Mouse (Mus musculus) heart, embryonic 12.5 days (tissue): ENCODE data around the gene Ubn1. TPM values are rescaled to one million over a fixed set of nuclear protein-coding genes. Genes with fewer than 3 reads are reported as not detected.

Experiments used
- ATAC-seq: fragments of 200-750 bp; cut with Nextera tagmentation; 2 replicates; pipeline ENCODE4 v1.8.0; 2017; ENCODE audit warnings: moderate TSS enrichment, moderate library complexity; ENCODE audit not compliant: insufficient number of reproducible peaks, low FRiP score
- H3K27ac ChIP-seq: fragments of 300-500 bp; sonication (generic); 2 replicates; pipeline ENCODE4 v1.5.1; 2016; ENCODE audit warnings: mild to moderate bottlenecking, moderate library complexity; ENCODE audit not compliant: poor library complexity, severe bottlenecking
- H3K27me3 ChIP-seq: fragments of 300-500 bp; sonication (generic); replicated peaks from 2 replicates; pipeline ENCODE4 v1.6.1; 2016; ENCODE audit warnings: mild to moderate bottlenecking, moderate library complexity
- H3K36me3 ChIP-seq: fragments of 300-500 bp; sonication (generic); 2 replicates; pipeline ENCODE4 v1.6.1; 2016; ENCODE audit warnings: mild to moderate bottlenecking, moderate library complexity
- H3K4me1 ChIP-seq: fragments of 300-500 bp; sonication (generic); replicated peaks from 2 replicates; pipeline ENCODE4 v1.6.1; 2016; ENCODE audit warnings: mild to moderate bottlenecking
- H3K4me2 ChIP-seq: fragments of 300-500 bp; sonication (generic); 2 replicates; pipeline ENCODE4 v1.6.1; 2016; ENCODE audit warnings: mild to moderate bottlenecking, moderate library complexity
- H3K4me3 ChIP-seq: fragments of 300-500 bp; sonication (generic); 2 replicates; pipeline ENCODE4 v1.5.1; 2016; ENCODE audit warnings: mild to moderate bottlenecking
- H3K9ac ChIP-seq: fragments of 300-500 bp; sonication (generic); 2 replicates; pipeline ENCODE4 v1.6.1; 2016; ENCODE audit warnings: mild to moderate bottlenecking, moderate library complexity
- H3K9me3 ChIP-seq: fragments of 300-500 bp; sonication (generic); replicated peaks from 2 replicates; pipeline ENCODE4 v1.6.1; 2016; ENCODE audit warnings: mild to moderate bottlenecking, moderate library complexity
- WGBS: fragments of 180-500 bp; shearing (Covaris S2); methylation state at CpG from one replicate; pipeline ENCODE4 v1.1.7; 2016; 5-methylcytosine and 5-hydroxymethylcytosine counted together
- polyA plus RNA-seq: library from polyadenylated mRNA; unstranded; fragments of >200 nt; fragmentation: Nextera tagmentation; extraction: Ambion mirVana; gene quantifications from 2 replicates; pipeline ENCODE4 v1.2.1, GENCODE M21; 2016

Ubn1 gene
- polyA plus RNA-seq, 1 experiment from 2014 or later, result 16.3 TPM

GRCm38 (mm10) chr16:5024021-5024420 is 25.8 kb upstream of the Ubn1 start:
- H3K36me3 ChIP-seq, result peaks cover 93% of the 10 kb centered on the region
- no peak for ATAC-seq

GRCm38 (mm10) chr16:5029847-5030246 is 20.0 kb upstream of the Ubn1 start:
- 0 out of 2 replicates have a peak, but pooled peaks have one; percentile 9 for ATAC-seq
- Histone ChIP-seq H3K36me3 (peaks cover 95% of the 10 kb centered on the region), H3K4me2 (no peak overlapping the region), H3K4me3 (no peak overlapping the region), H3K27me3 (no peaks in the 10 kb centered on the region), H3K4me1 (no peaks in the 10 kb centered on the region), H3K9ac (no peak overlapping the region), H3K27ac (no peak overlapping the region), H3K9me3 (no peaks in the 10 kb centered on the region)
- 68% methylated on average over 2 of the region's 2 CpGs for WGBS

More at GRCm38 (mm10) chr16:5024021-5024420, 25.8 kb upstream of the Ubn1 start:
- no peaks in the 10 kb centered on the region for H3K4me1 ChIP-seq
- H3K4me3 ChIP-seq, result no peak overlapping the region
- 93% methylated on average over 3 of the region's 3 CpGs for WGBS
- no peaks in the 10 kb centered on the region for H3K9me3 ChIP-seq
- H3K9ac ChIP-seq, result no peak overlapping the region
- no peak overlapping the region for H3K27ac ChIP-seq
- no peaks in the 10 kb centered on the region for H3K27me3 ChIP-seq
- no peak overlapping the region for H3K4me2 ChIP-seq

GRCm38 (mm10) chr16:5035591-5035990 is 14.3 kb upstream of the Ubn1 start:
- no peak for ATAC-seq
- H3K27ac ChIP-seq, result no peak overlapping the region
- no peaks in the 10 kb centered on the region for H3K27me3 ChIP-seq
- H3K4me3 ChIP-seq, result no peak overlapping the region
- no peaks in the 10 kb centered on the region for H3K9me3 ChIP-seq
- H3K9ac ChIP-seq, result no peak overlapping the region
- 97% methylated on average over 3 of the region's 3 CpGs for WGBS
- peaks cover 95% of the 10 kb centered on the region for H3K36me3 ChIP-seq
- H3K4me1 ChIP-seq, result no peaks in the 10 kb centered on the region
- H3K4me2 ChIP-seq, result no peak overlapping the region

- Histone ChIP-seq H3K36me3 (peaks cover 95% of the 10 kb centered on the region), H3K4me3 (no peak overlapping the region), H3K4me1 (no peaks in the 10 kb centered on the region), H3K27me3 (no peaks in the 10 kb centered on the region), H3K9me3 (no peaks in the 10 kb centered on the region), H3K9ac (no peak overlapping the region), H3K4me2 (no peak overlapping the region), H3K27ac (no peak overlapping the region)
- ATAC-seq, result no peak
- 88% methylated on average over 5 of the region's 5 CpGs for WGBS
These were observed 13.1 kb upstream of the Ubn1 start for GRCm38 (mm10) chr16:5036649-5037234.

- no peak overlapping the region for H3K4me2 ChIP-seq
- WGBS, result 92% methylated on average over 3 of the region's 3 CpGs
- no peaks in the 10 kb centered on the region for H3K9me3 ChIP-seq
- ATAC-seq, result no peak
- no peak overlapping the region for H3K27ac ChIP-seq
- no peak overlapping the region for H3K9ac ChIP-seq
- H3K4me3 ChIP-seq, result no peak overlapping the region
- H3K36me3 ChIP-seq, result peaks cover 66% of the 10 kb centered on the region
- H3K27me3 ChIP-seq, result no peaks in the 10 kb centered on the region
- peaks cover 11% of the 10 kb centered on the region for H3K4me1 ChIP-seq
These were observed 4.5 kb upstream of the Ubn1 start for GRCm38 (mm10) chr16:5045322-5045721.

DNA sequence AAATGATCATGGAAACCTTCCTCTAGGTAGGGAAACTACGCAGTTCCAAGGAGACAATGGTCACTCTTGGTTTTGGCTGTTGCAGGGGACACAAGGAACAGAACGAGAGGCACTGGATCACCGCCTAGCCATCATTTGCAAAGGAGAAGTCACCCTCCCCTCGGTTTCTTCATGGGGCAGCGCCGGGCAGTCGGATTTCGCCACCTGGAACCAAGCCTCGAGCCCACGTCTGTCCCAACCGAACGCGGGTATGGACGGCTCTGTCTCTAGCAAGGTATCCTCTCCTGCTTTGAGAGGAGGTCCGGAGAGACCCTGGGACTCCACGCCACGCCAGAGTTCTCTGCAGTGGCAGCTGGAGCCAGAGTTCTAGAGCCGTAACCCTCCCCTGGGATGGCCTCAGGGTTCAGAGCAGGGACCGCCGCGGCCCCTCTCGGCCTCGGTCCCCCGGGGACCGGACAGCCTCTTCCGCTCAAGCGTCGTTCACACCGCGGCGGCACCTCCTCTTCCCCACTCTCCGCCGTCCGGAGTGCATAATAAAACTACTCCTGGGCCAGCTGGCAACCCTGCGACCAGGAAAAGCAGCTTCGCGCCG is 579 bp upstream of the Ubn1 start:
- WGBS, result under 1% methylated on average over 38 of the region's 38 CpGs
- peak overlapping the region; percentile 99 for H3K4me2 ChIP-seq
- H3K9ac ChIP-seq, result peak overlapping the region; percentile 98
- peak; percentile 63 for ATAC-seq
- H3K36me3 ChIP-seq, result peaks cover 35% of the 10 kb centered on the region
- peaks cover 16% of the 10 kb centered on the region for H3K4me1 ChIP-seq
- H3K4me3 ChIP-seq, result peak overlapping the region; percentile 100
- H3K9me3 ChIP-seq, result no peaks in the 10 kb centered on the region
- H3K27me3 ChIP-seq, result no peaks in the 10 kb centered on the region
- H3K27ac ChIP-seq, result peak overlapping the region; percentile 92

DNA sequence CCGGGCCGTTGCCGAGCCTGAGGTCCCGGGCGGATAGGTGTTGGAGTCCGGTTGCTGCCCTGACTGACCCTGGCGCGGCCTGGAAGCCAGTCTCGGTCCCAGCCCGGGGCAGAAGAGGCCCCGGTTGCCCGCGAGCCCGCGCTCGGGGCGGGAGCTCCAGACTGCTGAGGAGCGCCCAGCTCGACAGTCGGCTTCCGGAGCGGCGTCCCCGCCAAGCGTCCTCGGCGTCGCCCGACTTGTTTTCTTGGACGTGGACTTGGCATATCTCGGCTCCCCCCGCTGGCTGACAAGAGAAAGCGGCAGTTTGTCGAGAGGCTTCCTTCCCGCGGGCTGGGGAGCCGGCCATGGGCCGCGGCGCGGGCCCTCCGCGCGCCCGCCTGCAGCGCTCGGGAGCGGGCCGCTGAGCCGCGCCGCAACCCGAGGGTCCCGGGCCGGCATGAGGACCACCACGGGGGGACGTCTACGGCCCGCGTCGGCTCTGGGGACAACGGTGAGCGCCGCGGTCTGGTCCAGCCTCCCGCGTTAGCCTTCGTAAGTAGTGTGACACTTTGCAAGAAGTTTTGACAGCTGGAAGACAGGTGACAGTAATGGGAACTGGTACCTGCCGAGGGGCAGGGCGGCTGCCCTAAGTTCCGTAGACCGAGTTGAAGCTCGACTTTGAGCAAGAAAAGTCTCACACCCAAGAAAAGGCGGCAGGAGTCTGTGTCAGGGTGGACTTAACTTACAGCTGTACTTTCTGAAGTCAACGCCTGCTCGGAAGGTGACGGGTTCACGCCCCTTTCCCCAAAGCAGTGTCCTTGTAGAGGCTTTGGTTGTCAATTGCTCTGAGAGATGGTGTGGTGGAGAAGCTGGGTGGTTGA is 624 bp downstream of the Ubn1 start:
- Histone ChIP-seq H3K4me3 (peak overlapping the region; percentile 100), H3K36me3 (peaks cover 30% of the 10 kb centered on the region), H3K4me1 (peaks cover 16% of the 10 kb centered on the region), H3K9ac (peak overlapping the region; percentile 97), H3K27me3 (no peaks in the 10 kb centered on the region), H3K4me2 (peak overlapping the region; percentile 99), H3K9me3 (no peaks in the 10 kb centered on the region), H3K27ac (peak overlapping the region; percentile 98)
- peak; percentile 73 for ATAC-seq
- WGBS, result under 1% methylated on average over 78 of the region's 78 CpGs

- Histone ChIP-seq H3K9me3 (no peaks in the 10 kb centered on the region), H3K27ac (no peak overlapping the region), H3K4me1 (no peaks in the 10 kb centered on the region), H3K4me3 (no peak overlapping the region), H3K9ac (no peak overlapping the region), H3K4me2 (no peak overlapping the region), H3K27me3 (no peaks in the 10 kb centered on the region), H3K36me3 (peaks cover 60% of the 10 kb centered on the region)
- no peak for ATAC-seq
- WGBS, result 88% methylated on average over 1 of the region's 1 CpGs
These were observed 8.3 kb downstream of the Ubn1 start for GRCm38 (mm10) chr16:5058114-5058513.

DNA sequence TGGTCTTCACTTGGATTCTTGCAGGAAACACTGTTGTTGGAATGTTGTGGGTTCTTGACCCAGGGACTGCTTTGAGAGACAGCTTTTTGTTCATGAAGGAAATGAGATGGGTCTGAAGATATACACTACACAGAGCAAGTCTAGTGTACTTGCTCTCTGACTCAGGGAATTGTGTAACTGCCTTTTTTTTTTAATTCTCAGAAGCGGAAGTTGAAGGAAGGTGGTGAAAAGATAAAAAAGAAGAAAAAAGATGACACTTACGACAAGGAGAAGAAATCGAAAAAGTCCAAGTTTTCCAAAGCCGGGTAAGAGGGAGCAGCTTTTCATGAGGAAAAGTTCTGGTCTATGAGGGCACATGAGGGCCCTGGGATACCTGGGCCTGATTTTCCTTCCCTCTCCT is 13.6 kb downstream of the Ubn1 start:
- no peaks in the 10 kb centered on the region for H3K9me3 ChIP-seq
- no peak overlapping the region for H3K4me2 ChIP-seq
- H3K4me1 ChIP-seq, result no peaks in the 10 kb centered on the region
- no peak overlapping the region for H3K4me3 ChIP-seq
- H3K27ac ChIP-seq, result no peak overlapping the region
- peaks cover 66% of the 10 kb centered on the region for H3K36me3 ChIP-seq
- 82% methylated on average over 4 of the region's 4 CpGs for WGBS
- no peaks in the 10 kb centered on the region for H3K27me3 ChIP-seq
- H3K9ac ChIP-seq, result no peak overlapping the region
- ATAC-seq, result no peak

DNA sequence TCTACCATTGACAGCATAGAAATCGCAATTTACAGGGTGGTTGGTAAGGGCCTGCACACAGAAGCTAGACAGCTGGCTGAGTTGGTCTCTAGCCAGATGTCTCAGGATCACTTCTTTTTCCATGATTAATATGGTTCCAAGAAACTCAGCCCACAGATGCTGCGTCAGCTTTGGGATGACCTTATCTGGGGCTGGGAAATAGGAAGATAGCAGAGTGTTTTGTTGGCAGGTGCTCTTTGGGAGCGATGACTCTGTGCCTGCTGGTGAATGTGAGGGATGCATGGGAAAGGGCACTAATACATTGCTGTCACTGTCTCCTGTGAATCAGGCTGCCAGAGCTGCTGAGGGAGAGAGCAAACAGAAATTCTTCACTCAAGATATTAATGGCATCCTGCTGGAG is 20.5 kb downstream of the Ubn1 start:
- Histone ChIP-seq H3K27ac (no peak overlapping the region), H3K36me3 (peaks cover 71% of the 10 kb centered on the region), H3K4me3 (no peak overlapping the region), H3K4me2 (no peak overlapping the region), H3K9ac (no peak overlapping the region), H3K9me3 (no peaks in the 10 kb centered on the region), H3K27me3 (no peaks in the 10 kb centered on the region), H3K4me1 (no peaks in the 10 kb centered on the region)
- WGBS, result 67% methylated on average over 3 of the region's 3 CpGs
- ATAC-seq, result no peak

DNA sequence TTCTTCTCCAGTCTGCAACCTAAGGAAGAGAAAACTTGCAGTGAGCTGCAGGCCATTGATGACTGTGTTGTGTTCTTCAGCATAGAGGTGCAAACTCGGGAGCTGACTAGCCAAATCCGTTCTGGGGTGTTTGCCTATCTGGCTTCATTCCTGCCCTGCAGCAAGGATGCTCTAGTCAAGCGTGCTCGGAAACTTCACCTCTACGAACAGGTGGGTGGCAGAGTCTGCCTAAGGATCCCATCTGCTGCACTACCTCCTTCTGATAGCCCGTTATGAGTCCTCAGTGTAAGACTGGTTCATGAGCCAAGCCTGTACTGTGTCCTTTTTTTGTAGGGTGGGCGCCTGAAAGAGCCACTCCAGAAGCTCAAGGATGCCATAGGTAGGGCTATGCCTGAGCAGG is 22.1 kb downstream of the Ubn1 start:
- H3K4me1 ChIP-seq, result no peaks in the 10 kb centered on the region
- H3K27me3 ChIP-seq, result no peaks in the 10 kb centered on the region
- WGBS, result 91% methylated on average over 7 of the region's 7 CpGs
- no peak for ATAC-seq
- no peak overlapping the region for H3K4me3 ChIP-seq
- no peaks in the 10 kb centered on the region for H3K9me3 ChIP-seq
- no peak overlapping the region for H3K27ac ChIP-seq
- peaks cover 77% of the 10 kb centered on the region for H3K36me3 ChIP-seq
- no peak overlapping the region for H3K4me2 ChIP-seq
- no peak overlapping the region for H3K9ac ChIP-seq
